Mouse (Mus musculus) embryo, embryonic 11 days (tissue): ENCODE measurements at regions not wholly inside any gene's neighbourhood (a gene's known extent, or its start where the extent isn't known, plus 50 kb on each side); places are given as distances from the start of the nearest gene placed in this dataset.

Experiments
- DNase-seq: peaks from one replicate; pipeline ENCODE4 v3.0.0-alpha.2; 2015

DNA sequence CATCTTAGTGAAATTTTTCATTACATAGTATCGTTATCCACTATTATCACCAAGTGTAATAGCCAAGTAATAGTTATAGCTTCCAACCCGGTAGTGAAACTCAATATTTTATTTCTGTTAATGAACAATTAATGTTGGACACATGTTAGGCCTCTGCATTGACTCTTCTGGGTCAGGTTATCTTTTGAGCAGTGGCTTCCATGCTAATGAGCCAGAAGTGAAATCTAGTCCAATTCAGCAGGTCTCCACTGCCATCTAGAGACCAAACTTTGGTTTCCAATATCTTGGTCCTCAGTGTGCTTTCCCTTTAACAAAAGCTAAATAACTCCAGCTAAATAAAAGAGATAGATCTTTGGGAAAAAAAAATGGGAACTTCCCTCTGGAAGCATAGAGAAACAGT is 258.9 kb upstream of the Aldoart1 start:
- peak; percentile 56 for DNase-seq
